Mouse (Mus musculus): ENCODE measurements around the gene Nr2f1.

DNA sequence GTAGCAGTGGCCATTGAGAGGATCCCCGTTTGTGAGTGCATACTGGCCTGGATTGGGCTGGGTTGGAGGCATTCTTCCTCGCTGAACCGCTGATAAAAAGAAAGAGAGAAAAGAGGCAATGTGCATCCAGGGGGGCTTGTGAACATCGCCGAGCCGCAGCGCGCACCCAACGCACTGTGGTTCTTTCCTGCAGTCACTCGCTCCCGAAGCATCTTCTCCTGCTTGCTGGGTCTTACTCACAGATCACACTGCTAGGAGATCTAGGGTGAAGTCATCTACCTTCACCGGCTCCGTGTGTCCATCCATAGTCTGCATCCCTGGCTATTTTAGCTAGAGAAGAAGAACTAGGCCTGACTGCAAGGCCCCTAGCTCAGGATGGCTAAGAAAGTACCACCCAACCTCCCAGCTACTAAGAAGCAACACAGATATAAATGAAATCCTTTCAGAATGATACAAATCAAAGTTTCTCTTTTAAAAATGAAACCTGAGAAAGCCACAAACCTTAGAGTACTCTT lies 3.9 kb downstream of the Nr2f1 start:
- TF ChIP-seq POLR2A (IDR thresholded peaks at IDR 0.05; ENCODE audit: low read depth, low read length), result no peak
- TF ChIP-seq CTCF (conservative IDR thresholded peaks at IDR 0.05; ENCODE audit: insufficient read depth, insufficient read length, low read depth, low read length), result no peak

All from kidney, adult 2 months (tissue).